Mouse (Mus musculus): ENCODE results near the gene Thap11. TPM values are rescaled to one million over a fixed set of nuclear protein-coding genes. Genes with fewer than 3 reads are reported as not detected.

Gene Thap11
- polyA plus RNA-seq, 2 experiments, result 62.5 to 70.7 TPM

DNA sequence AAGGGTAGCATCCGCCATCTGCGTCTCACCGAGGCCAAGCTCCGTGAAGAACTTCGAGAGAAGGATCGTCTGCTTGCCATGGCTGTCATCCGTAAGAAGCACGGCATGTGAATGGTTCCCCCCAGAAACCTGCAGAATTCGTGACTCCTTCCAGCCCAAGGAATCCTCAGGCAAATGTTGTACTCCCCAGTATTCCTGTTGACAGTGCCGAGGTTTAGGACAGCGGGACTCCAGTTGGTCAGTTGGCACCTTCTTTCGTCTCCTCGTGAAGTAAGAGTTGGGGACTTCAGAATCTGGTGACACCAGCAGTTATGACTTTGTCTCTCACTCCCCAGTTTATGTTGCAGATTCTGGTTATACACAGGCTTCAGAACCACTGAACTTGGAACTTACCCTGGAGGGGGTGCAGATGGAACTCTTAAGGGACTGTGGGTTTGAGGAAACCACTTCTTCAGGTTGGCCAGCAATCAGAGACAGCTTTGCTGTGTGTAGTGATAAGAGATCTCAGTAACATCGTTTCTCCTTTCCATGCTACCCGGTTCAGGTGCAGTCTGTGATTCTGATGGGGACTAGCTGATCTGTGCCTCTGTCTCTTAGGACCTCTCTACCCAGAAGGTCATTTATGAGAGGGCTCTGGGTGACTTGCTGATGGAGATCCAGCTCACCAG lies 1.4 kb downstream of the Thap11 start:
- TF ChIP-seq POLR2A (IDR thresholded peaks at IDR 0.05; ENCODE audit: borderline replicate concordance, extremely low read depth, insufficient read depth, insufficient read length), result no peak
- Histone ChIP-seq H3K36me3 (ENCODE audit: control insufficient read depth, insufficient read depth, low read length) (0 out of 2 replicates have a peak, but pooled peaks cover 5% of the 10 kb centered on the region), H3K27me3 (ENCODE audit: control insufficient read depth, insufficient read depth, low read length) (no peaks in the 10 kb centered on the region), H3K27ac (replicated peaks; ENCODE audit: low read depth, low read length) (peak overlapping the region; percentile 85; the same call in 1 of the 2 replicates), H3K4me2 (replicated peaks; ENCODE audit: low read depth, low read length, severe bottlenecking) (peak overlapping the region; percentile 96), H3K9me3 (ENCODE audit: control insufficient read depth, low read length) (no peaks in the 10 kb centered on the region), H3K4me3 (replicated peaks; ENCODE audit: low read length) (peak overlapping the region; percentile 79), H3K4me1 (ENCODE audit: control insufficient read depth, insufficient read depth, low read length) (peaks cover 29% of the 10 kb centered on the region), H3K9ac (ENCODE audit: low read depth, low read length, severe bottlenecking) (peak overlapping the region; percentile 78)
- DNase-seq (ENCODE audit: low spot score), result no peak
- WGBS, result 22% methylated on average over 15 of the region's 15 CpGs
- ATAC-seq (ENCODE audit: low FRiP score, low read depth), result no peak

DNA sequence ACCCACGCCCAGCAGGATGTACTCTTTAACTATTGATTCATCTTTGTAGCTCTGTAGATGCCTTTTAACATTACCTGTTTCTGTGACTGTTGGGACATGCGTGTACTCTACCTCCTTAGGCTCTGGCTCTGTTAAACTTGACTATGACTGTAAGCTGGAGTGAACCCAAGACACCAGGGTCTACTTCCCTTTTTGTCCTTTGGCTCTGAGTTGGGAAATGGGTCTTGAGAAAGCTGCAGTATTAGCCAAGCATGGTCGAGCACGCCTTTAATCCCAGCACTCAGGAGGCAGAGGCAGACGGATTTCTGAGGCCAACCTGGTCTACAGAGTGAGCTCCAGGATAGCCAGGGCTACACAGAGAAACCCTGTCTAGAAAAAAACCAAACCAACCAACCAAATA lies 3.6 kb downstream of the Thap11 start:
- WGBS, result 84% methylated on average over 5 of the region's 5 CpGs
- DNase-seq (ENCODE audit: low spot score) (no peak), ATAC-seq (ENCODE audit: low FRiP score, low read depth) (no peak)
- 0 out of 2 replicates have a peak, but pooled peaks cover 8% of the 10 kb centered on the region for H3K36me3 ChIP-seq (ENCODE audit: control insufficient read depth, insufficient read depth, low read length)
- no peak overlapping the region for H3K4me3 ChIP-seq (replicated peaks; ENCODE audit: low read length)
- H3K4me1 ChIP-seq (ENCODE audit: control insufficient read depth, insufficient read depth, low read length), result peaks cover 38% of the 10 kb centered on the region
- no peak overlapping the region for H3K4me2 ChIP-seq (replicated peaks; ENCODE audit: low read depth, low read length, severe bottlenecking)
- no peaks in the 10 kb centered on the region for H3K27me3 ChIP-seq (ENCODE audit: control insufficient read depth, insufficient read depth, low read length)
- H3K9me3 ChIP-seq (ENCODE audit: control insufficient read depth, low read length), result no peaks in the 10 kb centered on the region
- H3K9ac ChIP-seq (ENCODE audit: low read depth, low read length, severe bottlenecking), result no peak overlapping the region
- H3K27ac ChIP-seq (replicated peaks; ENCODE audit: low read depth, low read length), result no peak overlapping the region
- no peak for TF ChIP-seq POLR2A (IDR thresholded peaks at IDR 0.05; ENCODE audit: borderline replicate concordance, extremely low read depth, insufficient read depth, insufficient read length)

DNA sequence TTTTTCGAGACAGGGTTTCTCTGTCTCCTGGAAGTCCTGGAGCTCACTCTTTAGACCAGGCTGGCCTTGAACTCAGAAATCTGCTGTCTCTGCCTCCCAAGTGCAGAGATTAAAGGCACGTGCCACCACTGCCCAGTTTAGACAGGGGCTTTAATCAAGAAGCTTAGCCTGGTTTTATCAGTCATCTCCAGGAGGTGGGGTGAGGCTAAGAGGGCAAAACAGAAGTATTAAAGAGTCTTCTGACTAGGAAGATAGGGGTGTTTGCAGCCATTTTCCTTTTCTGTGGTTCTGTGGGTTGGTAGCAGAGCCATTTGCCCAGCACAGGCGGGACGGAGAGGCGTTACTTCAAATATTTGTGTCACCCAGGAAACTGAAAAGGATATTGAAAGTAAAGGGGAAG lies 4.4 kb downstream of the Thap11 start:
- ATAC-seq (ENCODE audit: low FRiP score, low read depth) (no peak), DNase-seq (ENCODE audit: low spot score) (no peak)
- no peak for TF ChIP-seq POLR2A (IDR thresholded peaks at IDR 0.05; ENCODE audit: borderline replicate concordance, extremely low read depth, insufficient read depth, insufficient read length)
- Histone ChIP-seq H3K9me3 (ENCODE audit: control insufficient read depth, low read length) (no peaks in the 10 kb centered on the region), H3K27me3 (ENCODE audit: control insufficient read depth, insufficient read depth, low read length) (no peaks in the 10 kb centered on the region), H3K4me3 (replicated peaks; ENCODE audit: low read length) (no peak overlapping the region), H3K4me2 (replicated peaks; ENCODE audit: low read depth, low read length, severe bottlenecking) (peak overlapping the region; percentile 53), H3K4me1 (ENCODE audit: control insufficient read depth, insufficient read depth, low read length) (peaks cover 38% of the 10 kb centered on the region), H3K36me3 (ENCODE audit: control insufficient read depth, insufficient read depth, low read length) (peaks cover 12% of the 10 kb centered on the region; the same call in 1 of the 2 replicates), H3K9ac (ENCODE audit: low read depth, low read length, severe bottlenecking) (no peak overlapping the region), H3K27ac (replicated peaks; ENCODE audit: low read depth, low read length) (peak overlapping the region; percentile 84; the same call in 1 of the 2 replicates)
- 78% methylated on average over 5 of the region's 5 CpGs for WGBS

DNA sequence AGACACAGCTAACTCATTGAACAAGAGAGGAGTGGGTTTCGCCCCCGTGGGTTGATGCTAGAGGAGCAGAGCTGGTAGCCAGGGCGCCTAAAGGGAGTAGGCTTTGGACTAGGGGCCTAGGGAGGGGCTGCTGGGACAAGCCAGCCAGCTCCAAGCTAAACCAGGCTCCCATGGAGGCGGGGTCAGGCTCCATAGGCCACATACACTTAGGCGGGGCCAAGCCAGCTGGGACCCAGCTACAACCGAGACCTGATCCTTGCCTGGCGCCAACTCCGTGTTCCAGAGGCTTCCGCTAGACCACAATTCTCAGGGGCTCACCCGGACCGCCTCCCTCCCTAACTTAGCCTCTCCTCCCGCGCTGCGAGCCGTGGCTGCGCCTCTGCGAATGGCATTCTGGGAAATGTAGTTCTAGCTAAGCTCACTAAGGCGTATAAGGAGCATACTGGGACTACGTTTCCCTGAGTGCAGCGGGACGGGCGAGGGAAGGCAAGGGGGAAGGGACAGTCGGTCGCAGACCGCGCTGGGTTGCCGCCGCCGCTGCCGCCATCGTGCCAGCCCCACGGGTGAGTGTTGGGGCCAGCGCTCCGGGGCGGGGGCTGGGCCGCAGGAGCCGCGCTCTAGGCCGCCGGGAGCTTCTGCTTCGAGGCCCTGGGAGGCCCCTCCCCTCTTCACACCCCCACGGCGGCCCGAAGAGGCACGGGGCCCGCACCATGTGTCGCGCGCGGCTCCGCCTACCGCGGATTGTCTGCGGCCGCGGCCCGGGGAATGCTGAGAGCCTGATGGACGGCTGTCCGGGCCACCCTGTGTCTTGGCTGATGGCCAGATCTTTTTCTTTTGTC lies 5.4 kb downstream of the Thap11 start, which contains the start of gene Nutf2:
TSS of gene Nutf2 (plus strand) at position 438 of the 839 bp plus-strand sequence.
- peak; percentile 99 for DNase-seq (ENCODE audit: low spot score)
- TF ChIP-seq POLR2A (IDR thresholded peaks at IDR 0.05; ENCODE audit: borderline replicate concordance, extremely low read depth, insufficient read depth, insufficient read length), result peak; percentile 73; the same call in 1 of the 2 replicates
- ATAC-seq (ENCODE audit: low FRiP score, low read depth), result peak; percentile 97
- H3K27me3 ChIP-seq (ENCODE audit: control insufficient read depth, insufficient read depth, low read length), result no peaks in the 10 kb centered on the region
- under 1% methylated on average over 54 of the region's 59 CpGs for WGBS
- H3K36me3 ChIP-seq (ENCODE audit: control insufficient read depth, insufficient read depth, low read length), result peaks cover 15% of the 10 kb centered on the region; the same call in 1 of the 2 replicates
- peak within 1 kb of the TSS; percentile 86 for H3K27ac ChIP-seq (replicated peaks; ENCODE audit: low read depth, low read length)
- H3K9ac ChIP-seq (ENCODE audit: low read depth, low read length, severe bottlenecking), result peak within 1 kb of the TSS; percentile 90
- peak within 1 kb of the TSS; percentile 91 for H3K4me3 ChIP-seq (replicated peaks; ENCODE audit: low read length)
- H3K4me2 ChIP-seq (replicated peaks; ENCODE audit: low read depth, low read length, severe bottlenecking), result peak within 1 kb of the TSS; percentile 75
- H3K4me1 ChIP-seq (ENCODE audit: control insufficient read depth, insufficient read depth, low read length), result peaks cover 38% of the 10 kb centered on the region
- no peaks in the 10 kb centered on the region for H3K9me3 ChIP-seq (ENCODE audit: control insufficient read depth, low read length)

DNA sequence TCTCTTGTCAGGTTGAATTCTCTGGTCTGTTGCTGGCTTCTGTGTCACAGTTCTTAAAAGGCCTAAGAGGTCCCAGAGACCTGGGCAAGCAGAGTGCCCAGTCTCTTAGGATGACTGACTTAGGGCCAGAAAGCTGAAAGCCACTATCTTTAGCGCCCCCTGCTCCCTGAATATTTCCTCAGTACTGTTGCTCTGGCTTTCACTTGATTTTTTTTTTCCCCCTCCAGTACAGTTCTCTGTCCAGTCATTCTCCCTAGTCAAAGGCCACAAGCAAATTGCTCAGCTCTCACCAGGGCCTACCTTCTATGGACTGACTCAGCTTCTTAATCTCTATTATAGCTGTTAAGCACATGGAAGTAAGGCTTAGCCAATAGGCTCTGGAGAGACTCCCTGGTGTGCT lies 7.0 kb downstream of the Thap11 start:
- Histone ChIP-seq H3K36me3 (ENCODE audit: control insufficient read depth, insufficient read depth, low read length) (peaks cover 30% of the 10 kb centered on the region), H3K27ac (replicated peaks; ENCODE audit: low read depth, low read length) (no peak overlapping the region), H3K4me3 (replicated peaks; ENCODE audit: low read length) (peak overlapping the region; percentile 91), H3K4me2 (replicated peaks; ENCODE audit: low read depth, low read length, severe bottlenecking) (peak overlapping the region; percentile 75), H3K9me3 (ENCODE audit: control insufficient read depth, low read length) (no peaks in the 10 kb centered on the region), H3K4me1 (ENCODE audit: control insufficient read depth, insufficient read depth, low read length) (peaks cover 28% of the 10 kb centered on the region), H3K27me3 (ENCODE audit: control insufficient read depth, insufficient read depth, low read length) (no peaks in the 10 kb centered on the region), H3K9ac (ENCODE audit: low read depth, low read length, severe bottlenecking) (peak overlapping the region; percentile 90)
- WGBS, result 10% methylated on average over 1 of the region's 1 CpGs
- DNase-seq (ENCODE audit: low spot score) (peak; percentile 48), ATAC-seq (ENCODE audit: low FRiP score, low read depth) (no peak)
- no peak for TF ChIP-seq POLR2A (IDR thresholded peaks at IDR 0.05; ENCODE audit: borderline replicate concordance, extremely low read depth, insufficient read depth, insufficient read length)
